Comparison of ENCODE assay signal across 10 mouse cellular contexts in the genomic region with DNA sequence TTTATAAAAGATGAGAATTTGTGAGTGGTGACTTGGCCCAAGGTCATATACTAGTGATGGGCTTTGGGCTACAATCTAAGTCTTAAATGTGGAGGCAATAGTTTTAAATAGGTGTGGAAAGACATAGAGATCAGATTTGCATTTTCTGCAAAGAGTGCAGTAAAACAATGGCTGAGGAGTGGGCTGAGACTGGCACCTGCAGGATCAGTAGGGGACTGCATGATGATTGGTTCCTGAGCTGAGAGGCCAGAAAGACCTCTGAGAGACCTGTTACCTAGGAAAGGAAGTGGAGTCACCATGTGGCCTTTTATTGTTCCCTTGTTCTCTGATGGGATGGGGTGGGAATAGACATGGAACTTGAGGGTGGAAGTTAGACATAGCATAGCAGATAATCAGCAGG. TPM values are rescaled to one million over a fixed set of nuclear protein-coding genes. Genes with fewer than 3 reads are reported as not detected.
DNase-seq lines count a peak whose midpoint lies in the region; ATAC-seq and TF ChIP-seq lines count a peak whose summit lies in the region.
"Had no signal": no experiment of that assay in that cellular context is flagged by ENCODE, and none has a peak within 500 bp of the region (broad histone marks: within the 10 kb centered on the region; RNA-seq: fewer than 3 reads in every experiment).

No protein-coding gene starts in this region.

- DNase-seq in forebrain, embryonic 11.5 days (ENCODE audit: low spot score) = peak; percentile 48
- DNase-seq in lung, embryonic 14.5 days = peak; percentile 31
- DNase-seq in lung, postnatal 25 days (ENCODE audit: low spot score) = no peak
- DNase-seq in cerebellum, adult 2 months = peak; percentile 7 to 32
- peak; percentile 12 for DNase-seq in lung, postnatal 36 days
- DNase-seq in Muller cell, postnatal 12 days (ENCODE audit: inconsistent ontology term) = no peak

- H3K36me3 ChIP-seq in forebrain, embryonic 11.5 days (ENCODE audit: control insufficient read depth, insufficient read depth, low read length) = no peaks in the 10 kb centered on the region
- H3K36me3 ChIP-seq in forebrain, embryonic 13.5 days (ENCODE audit: poor library complexity, severe bottlenecking) = peaks cover 6% of the 10 kb centered on the region; the same call in 1 of the 2 replicates
- no peaks in the 10 kb centered on the region for H3K36me3 ChIP-seq in lung, embryonic 14.5 days (ENCODE audit: insufficient read depth)
- no peaks in the 10 kb centered on the region for H3K36me3 ChIP-seq in heart, embryonic 11.5 days (ENCODE audit: control insufficient read depth, insufficient read depth, low read length)

- no peak overlapping the region for H3K9ac ChIP-seq in forebrain, embryonic 11.5 days (ENCODE audit: low read length)
- H3K9ac ChIP-seq in forebrain, embryonic 13.5 days = no peak overlapping the region
- H3K9ac ChIP-seq in lung, embryonic 14.5 days = no peak overlapping the region
- H3K9ac ChIP-seq in heart, embryonic 11.5 days (ENCODE audit: low read depth, low read length) = no peak overlapping the region

- no peak for TF ChIP-seq POLR2A in cerebellum, adult 2 months (IDR thresholded peaks at IDR 0.05; ENCODE audit: borderline replicate concordance, insufficient read depth, low read length)

- no peaks in the 10 kb centered on the region for H3K9me3 ChIP-seq in forebrain, embryonic 11.5 days (ENCODE audit: control insufficient read depth, low read length)
- H3K9me3 ChIP-seq in forebrain, embryonic 13.5 days (replicated peaks) = no peaks in the 10 kb centered on the region
- no peaks in the 10 kb centered on the region for H3K9me3 ChIP-seq in lung, embryonic 14.5 days (ENCODE audit: low read depth, low read length)
- no peaks in the 10 kb centered on the region for H3K9me3 ChIP-seq in heart, embryonic 11.5 days (replicated peaks; ENCODE audit: control insufficient read depth, low read length)

- H3K4me3 ChIP-seq in forebrain, embryonic 11.5 days (ENCODE audit: low read depth, low read length) = no peak overlapping the region
- no peak overlapping the region for H3K4me3 ChIP-seq in forebrain, embryonic 13.5 days
- H3K4me3 ChIP-seq in lung, embryonic 14.5 days (ENCODE audit: low read depth, low read length) = no peak overlapping the region
- no peak overlapping the region for H3K4me3 ChIP-seq in cerebellum, adult 2 months (replicated peaks; ENCODE audit: insufficient read depth, low read depth, low read length)
- no peak overlapping the region for H3K4me3 ChIP-seq in heart, embryonic 11.5 days (ENCODE audit: low read depth, low read length)

- H3K27me3 ChIP-seq in forebrain, embryonic 11.5 days (ENCODE audit: control insufficient read depth, insufficient read depth, low read length) = peaks cover 2% of the 10 kb centered on the region; the same call in 1 of the 2 replicates
- no peaks in the 10 kb centered on the region for H3K27me3 ChIP-seq in forebrain, embryonic 13.5 days
- H3K27me3 ChIP-seq in lung, embryonic 14.5 days (ENCODE audit: insufficient read depth, low read length) = no peaks in the 10 kb centered on the region
- no peaks in the 10 kb centered on the region for H3K27me3 ChIP-seq in cerebellum, adult 2 months (ENCODE audit: control insufficient read depth, insufficient read depth, low read length)
- H3K27me3 ChIP-seq in heart, embryonic 11.5 days (ENCODE audit: control insufficient read depth, insufficient read depth, low read length) = no peaks in the 10 kb centered on the region

- peak; percentile 58 for TF ChIP-seq CTCF in lung, embryonic 14.5 days (IDR thresholded peaks at IDR 0.05; ENCODE audit: low read depth)
- TF ChIP-seq CTCF in cerebellum, adult 2 months (IDR thresholded peaks at IDR 0.05; ENCODE audit: borderline replicate concordance, insufficient read depth, low read depth, low read length) = peak; percentile 54

- no peak overlapping the region for H3K4me2 ChIP-seq in forebrain, embryonic 11.5 days (ENCODE audit: low read depth, low read length, severe bottlenecking)
- H3K4me2 ChIP-seq in forebrain, embryonic 13.5 days = no peak overlapping the region
- no peak overlapping the region for H3K4me2 ChIP-seq in lung, embryonic 14.5 days
- H3K4me2 ChIP-seq in heart, embryonic 11.5 days = no peak overlapping the region

- no peak for ATAC-seq in forebrain, embryonic 11.5 days (replicated peaks; ENCODE audit: low FRiP score)
- no peak for ATAC-seq in forebrain, embryonic 13.5 days
- ATAC-seq in lung, embryonic 14.5 days (ENCODE audit: insufficient read depth) = no peak
- ATAC-seq in heart, embryonic 11.5 days (replicated peaks; ENCODE audit: insufficient number of reproducible peaks, low FRiP score, low TSS enrichment) = no peak
- ATAC-seq: Patski had no signal

- H3K4me1 ChIP-seq in forebrain, embryonic 11.5 days (replicated peaks; ENCODE audit: control insufficient read depth, insufficient read depth, low read length) = no peaks in the 10 kb centered on the region
- H3K4me1 ChIP-seq in forebrain, embryonic 13.5 days = no peaks in the 10 kb centered on the region; the same call in 1 of the 2 replicates
- no peaks in the 10 kb centered on the region for H3K4me1 ChIP-seq in lung, embryonic 14.5 days (ENCODE audit: insufficient read depth)
- H3K4me1 ChIP-seq in cerebellum, adult 2 months (ENCODE audit: control insufficient read depth, insufficient read depth, low read length) = no peaks in the 10 kb centered on the region
- H3K4me1 ChIP-seq in heart, embryonic 11.5 days (ENCODE audit: control insufficient read depth, insufficient read depth, low read length) = no peaks in the 10 kb centered on the region

- H3K27ac ChIP-seq in forebrain, embryonic 11.5 days (ENCODE audit: low read depth, low read length) = no peak overlapping the region
- H3K27ac ChIP-seq in forebrain, embryonic 13.5 days = no peak overlapping the region
- no peak overlapping the region for H3K27ac ChIP-seq in lung, embryonic 14.5 days (ENCODE audit: low read depth)
- H3K27ac ChIP-seq in cerebellum, adult 2 months (ENCODE audit: insufficient read depth, low read length) = no peak overlapping the region
- no peak overlapping the region for H3K27ac ChIP-seq in heart, embryonic 11.5 days (ENCODE audit: low read depth, low read length)
- H3K27ac ChIP-seq: macrophage had no signal

RNA-seq across cellular contexts. Expression of a gene that starts 4.0 kb away (rescaled TPM):
- polyA plus RNA-seq in forebrain, embryonic 11.5 days (2014; fragmentation: Nextera tagmentation; extraction: Ambion mirVana) = 34.5 and 37.4 TPM in 2 replicates
- 77.9 and 81.4 TPM in 2 replicates for polyA plus RNA-seq in forebrain, embryonic 13.5 days (2015; fragmentation: Nextera tagmentation; extraction: Ambion mirVana)
- polyA plus RNA-seq in lung, embryonic 14.5 days (2014; fragmentation: Nextera tagmentation; extraction: Ambion mirVana) = 19.8 and 20.1 TPM in 2 replicates
- polyA plus RNA-seq in cerebellum, adult 2 months (2012; rRNA removed) = 51.1 and 57.8 TPM in 2 replicates
- polyA plus RNA-seq in heart, embryonic 11.5 days (2014; fragmentation: Nextera tagmentation; extraction: Ambion mirVana) = 20.1 and 26.0 TPM in 2 replicates

RNA-seq across cellular contexts. Expression of a gene that starts 45.7 kb away (rescaled TPM):
- polyA plus RNA-seq in forebrain, embryonic 11.5 days (2014; fragmentation: Nextera tagmentation; extraction: Ambion mirVana) = 49.2 and 60.6 TPM in 2 replicates
- 61.0 and 62.2 TPM in 2 replicates for polyA plus RNA-seq in forebrain, embryonic 13.5 days (2015; fragmentation: Nextera tagmentation; extraction: Ambion mirVana)
- polyA plus RNA-seq in lung, embryonic 14.5 days (2014; fragmentation: Nextera tagmentation; extraction: Ambion mirVana) = 50.4 and 53.1 TPM in 2 replicates
- polyA plus RNA-seq in cerebellum, adult 2 months (2012; rRNA removed) = 32.4 and 36.8 TPM in 2 replicates
- polyA plus RNA-seq in heart, embryonic 11.5 days (2014; fragmentation: Nextera tagmentation; extraction: Ambion mirVana) = 35.3 and 37.3 TPM in 2 replicates

Comparison
In these comparisons a context has a peak if more than half of its experiments do, and no peak if none do; other contexts are left out.
1. DNase-seq: peak in forebrain, embryonic 11.5 days (single experiment), lung, embryonic 14.5 days (single experiment), cerebellum, adult 2 months (2 of 2) and lung, postnatal 36 days (single experiment); none in lung, postnatal 25 days (single experiment) and Muller cell, postnatal 12 days (single experiment).